Mouse (Mus musculus) cerebellum, adult 9-10 months (tissue): ENCODE measurements around the gene Dock8.
A peak's percentile ranks its signal among the peaks of the same experiment; 100 is the strongest.

ENCODE experiments used
- DNase-seq: peaks from one replicate; pipeline ENCODE4 v3.0.0; 2022

Dock8 gene

GRCm38 (mm10) chr19:24999201-24999886, at the start of gene Dock8:
Gene Dock8, plus strand, starts transcription at chr19:24999534.
- DNase-seq, result no peak

DNA sequence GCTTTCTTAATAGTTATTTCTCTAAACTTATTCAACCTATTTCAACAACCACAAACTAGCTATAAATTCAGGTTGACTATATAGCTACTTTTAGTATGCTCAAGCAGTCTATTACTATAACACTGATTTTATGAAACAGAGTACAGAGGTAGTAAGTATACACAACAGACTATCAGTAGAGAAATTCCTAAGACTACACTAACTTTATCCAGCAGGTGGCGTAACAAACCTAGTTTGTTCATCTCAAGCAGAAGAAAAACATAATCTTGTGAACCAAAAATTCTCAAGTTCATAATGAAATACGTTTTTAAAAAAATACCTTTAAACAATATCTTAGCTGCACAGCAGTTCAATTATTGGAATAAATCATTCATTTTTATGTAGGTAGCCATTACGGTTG, 40.8 kb upstream of the Dock8 start:
- DNase-seq, result peak; percentile 57

GRCm38 (mm10) chr19:24961172-24961962, 38.0 kb upstream of the Dock8 start, which contains the start of gene Cbwd1:
Gene Cbwd1, minus strand, starts transcription at chr19:24961610.
- DNase-seq, result peak; percentile 97

DNA sequence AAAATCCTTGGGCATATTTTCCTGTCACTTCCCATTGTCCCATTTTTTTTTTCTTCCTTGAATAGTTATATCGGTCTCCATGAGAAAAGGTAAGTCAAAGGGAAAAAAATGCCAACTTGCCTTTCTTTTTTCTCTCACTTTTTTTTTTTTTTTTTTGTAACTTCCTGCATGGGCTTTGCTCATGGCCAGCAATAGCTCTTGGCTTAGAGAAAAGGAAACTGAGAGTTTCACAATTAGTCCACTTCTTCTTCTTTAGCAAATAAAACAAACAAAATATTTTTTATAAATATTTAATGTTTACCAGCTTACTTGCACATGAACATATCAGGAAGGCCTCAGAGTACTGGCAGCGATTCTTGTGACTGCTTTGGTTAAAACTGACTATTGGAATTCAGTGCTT, 33.1 kb upstream of the Dock8 start:
- no peak for DNase-seq

DNA sequence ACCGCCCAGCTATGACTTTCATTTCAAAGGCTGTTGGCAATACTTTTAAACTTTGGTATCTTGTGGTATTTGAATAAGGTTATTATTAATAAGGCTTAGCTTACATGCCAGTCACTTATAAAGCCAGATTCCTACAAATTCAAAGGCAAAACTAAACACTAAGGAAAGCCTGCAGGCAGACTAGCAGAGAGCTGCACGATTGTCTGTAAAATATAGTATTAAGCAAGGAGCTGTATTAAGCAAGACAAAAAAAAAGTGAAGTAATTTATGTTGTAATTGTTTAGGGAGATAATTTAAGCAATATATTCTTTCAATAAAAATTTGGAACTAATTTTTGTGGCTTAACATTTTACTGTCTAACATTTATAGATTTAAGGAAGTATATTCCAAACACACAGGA, 32.4 kb upstream of the Dock8 start:
- DNase-seq, result no peak

DNA sequence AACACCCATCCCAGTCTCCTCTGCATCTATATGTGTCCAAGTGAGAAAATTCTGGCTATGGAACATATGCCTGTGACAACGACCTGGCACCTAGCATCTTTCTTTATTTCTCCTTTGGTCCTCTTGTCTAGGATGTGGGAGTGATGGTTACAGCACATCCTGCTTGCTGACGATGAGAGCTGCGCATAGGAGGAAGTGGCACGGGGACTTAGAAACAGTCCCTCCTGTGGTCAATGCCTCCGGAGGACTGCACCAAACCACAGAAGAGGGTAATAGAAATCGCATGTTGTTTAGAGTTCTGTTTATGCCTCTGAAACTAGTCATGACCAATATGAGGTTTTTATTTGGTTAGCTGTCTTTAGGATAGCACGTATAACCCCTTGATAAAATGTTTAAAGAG, 28.0 kb upstream of the Dock8 start:
- DNase-seq, result no peak

- no peak for DNase-seq
Measured at GRCm38 (mm10) chr19:24972701-24973390, 26.5 kb upstream of the Dock8 start.

GRCm38 (mm10) chr19:24977991-24978390, 21.3 kb upstream of the Dock8 start:
- DNase-seq, result no peak

GRCm38 (mm10) chr19:24978852-24979842, 20.2 kb upstream of the Dock8 start:
- DNase-seq, result no peak

DNA sequence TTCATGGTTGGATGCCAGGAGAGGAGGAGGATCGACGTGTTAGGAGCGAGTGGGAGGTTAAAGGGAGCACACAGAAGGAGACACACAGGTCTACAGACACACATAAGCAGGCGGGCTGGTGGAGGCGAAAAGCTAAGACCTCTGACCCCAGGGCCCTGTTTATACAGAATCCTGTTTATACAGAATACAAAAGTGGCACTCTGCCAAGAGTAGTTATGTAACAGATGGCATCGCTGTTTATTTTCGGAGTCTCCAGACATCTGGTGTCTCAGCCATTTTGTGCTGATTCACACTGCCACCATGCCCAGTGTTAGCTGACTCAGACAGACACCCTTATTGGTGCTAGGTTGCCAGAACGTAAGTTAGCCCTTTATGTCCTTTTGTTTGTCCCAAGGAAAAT, 18.0 kb upstream of the Dock8 start:
- DNase-seq, result peak; percentile 72

GRCm38 (mm10) chr19:24983050-24983449, 16.3 kb upstream of the Dock8 start:
- no peak for DNase-seq

GRCm38 (mm10) chr19:24983857-24984498, 15.4 kb upstream of the Dock8 start:
- no peak for DNase-seq

- no peak for DNase-seq
Measured at GRCm38 (mm10) chr19:24985045-24985444, 14.3 kb upstream of the Dock8 start.

GRCm38 (mm10) chr19:24987355-24987754, 12.0 kb upstream of the Dock8 start:
- no peak for DNase-seq

DNA sequence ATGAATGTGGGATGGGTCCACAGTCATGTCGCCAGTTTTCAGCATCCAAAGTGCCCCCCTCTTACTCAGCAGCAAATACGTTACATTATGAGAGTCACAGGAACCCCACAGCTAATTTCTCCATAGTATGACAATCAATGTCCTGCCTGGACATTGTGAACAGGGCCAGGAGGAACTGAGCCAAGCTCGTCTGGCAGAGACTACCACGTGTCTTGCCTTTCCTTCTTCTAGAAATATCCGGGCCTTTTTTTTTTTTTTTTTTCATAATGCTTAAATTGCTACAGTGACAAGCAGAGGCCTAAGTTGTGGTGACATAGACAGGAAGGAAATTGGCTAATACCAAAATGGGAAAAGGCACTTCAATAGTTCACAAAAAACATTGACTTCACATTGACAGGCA, 10.5 kb upstream of the Dock8 start:
- DNase-seq, result no peak

DNA sequence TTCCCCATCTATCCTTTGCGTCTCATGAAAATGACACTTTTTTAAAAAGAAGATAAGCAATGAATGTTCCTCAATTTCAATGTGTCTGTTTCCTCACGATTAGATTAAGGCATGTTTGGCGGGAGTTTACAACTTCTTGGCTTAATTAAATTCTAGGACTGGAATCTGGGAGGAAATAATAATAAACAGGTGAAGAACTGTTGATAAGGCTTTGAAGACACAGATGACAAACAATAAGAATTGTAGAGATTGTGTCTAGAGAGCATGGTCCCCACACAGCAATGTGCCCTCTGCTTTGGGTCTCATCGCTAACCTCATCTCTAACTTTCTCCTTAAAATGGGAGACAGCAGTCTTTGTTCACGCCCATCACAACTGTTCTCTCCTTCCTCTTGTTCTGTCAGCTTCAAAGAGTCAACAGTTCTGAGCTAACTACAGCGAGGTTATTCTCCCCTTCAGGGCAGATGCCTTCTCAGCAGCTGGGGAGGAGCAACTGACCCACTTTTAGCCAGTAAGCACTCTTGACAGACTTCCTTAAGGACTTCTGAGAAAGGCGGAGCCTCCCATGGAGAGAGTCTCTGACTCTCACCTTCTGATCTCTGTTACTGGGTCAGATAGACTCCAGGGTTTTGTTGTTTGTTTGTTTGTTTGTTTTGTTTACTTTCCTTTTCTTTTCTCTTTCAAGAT, 9.1 kb upstream of the Dock8 start:
- no peak for DNase-seq

- no peak for DNase-seq
Measured at GRCm38 (mm10) chr19:24993526-24993925, 5.8 kb upstream of the Dock8 start.

GRCm38 (mm10) chr19:24994900-24995299, 4.4 kb upstream of the Dock8 start:
- no peak for DNase-seq

- DNase-seq, result no peak
Measured at GRCm38 (mm10) chr19:24996815-24997704, 2.3 kb upstream of the Dock8 start.

- no peak for DNase-seq
Measured at GRCm38 (mm10) chr19:24998561-24998960, 773 bp upstream of the Dock8 start.
